8 mouse cellular contexts compared by ENCODE assay signal in genomic region chr9:106211680-106212593, GRCm38 (mm10). TPM values are rescaled to one million over a fixed set of nuclear protein-coding genes. Genes with fewer than 3 reads are reported as not detected.
A peak's percentile ranks its signal among the peaks of the same experiment; 100 is the strongest.
DNase-seq lines count a peak whose midpoint lies in the region; ATAC-seq lines count a peak whose summit lies in the region.

No protein-coding gene starts in this region.

- H3K36me3 ChIP-seq in embryonic facial prominence, embryonic 11.5 days (replicated peaks; ENCODE audit: control insufficient read depth, insufficient read depth, low read depth, low read length), result peaks cover 4% of the 10 kb centered on the region
- peaks cover 38% of the 10 kb centered on the region for H3K36me3 ChIP-seq in liver, embryonic 12.5 days
- peaks cover 11% of the 10 kb centered on the region for H3K36me3 ChIP-seq in stomach, embryonic 15.5 days

- peak; percentile 73 for ATAC-seq in embryonic facial prominence, embryonic 11.5 days (replicated peaks; ENCODE audit: insufficient number of reproducible peaks, low FRiP score, low TSS enrichment, low read depth)
- peak; percentile 75 for ATAC-seq in liver, embryonic 12.5 days
- ATAC-seq in stomach, embryonic 15.5 days (ENCODE audit: insufficient read depth, low FRiP score, low read depth), result peak; percentile 70

- H3K4me2 ChIP-seq in embryonic facial prominence, embryonic 11.5 days (ENCODE audit: low read depth, low read length), result peak overlapping the region; percentile 44
- peak overlapping the region; percentile 65 for H3K4me2 ChIP-seq in liver, embryonic 12.5 days
- peak overlapping the region; percentile 50 for H3K4me2 ChIP-seq in stomach, embryonic 15.5 days

- no peaks in the 10 kb centered on the region for H3K27me3 ChIP-seq in embryonic facial prominence, embryonic 11.5 days (ENCODE audit: control insufficient read depth, insufficient read depth, low read length)
- H3K27me3 ChIP-seq in liver, embryonic 12.5 days (replicated peaks), result no peaks in the 10 kb centered on the region
- H3K27me3 ChIP-seq in stomach, embryonic 15.5 days (replicated peaks), result no peaks in the 10 kb centered on the region

- peak overlapping the region; percentile 15; the same call in 1 of the 2 replicates for H3K4me3 ChIP-seq in embryonic facial prominence, embryonic 11.5 days (ENCODE audit: low read depth, low read length)
- peak overlapping the region; percentile 30 for H3K4me3 ChIP-seq in liver, embryonic 12.5 days
- peak overlapping the region; percentile 26 for H3K4me3 ChIP-seq in stomach, embryonic 15.5 days (replicated peaks)

- peak overlapping the region; percentile 65 for H3K27ac ChIP-seq in embryonic facial prominence, embryonic 11.5 days (replicated peaks; ENCODE audit: low read depth, low read length)
- H3K27ac ChIP-seq in liver, embryonic 12.5 days, result 0 out of 2 replicates have a peak overlapping the region, but pooled peaks have one; percentile 24
- H3K27ac ChIP-seq in stomach, embryonic 15.5 days, result peak overlapping the region; percentile 73

- peak overlapping the region; percentile 55 for H3K9ac ChIP-seq in embryonic facial prominence, embryonic 11.5 days (replicated peaks; ENCODE audit: low read length)
- peak overlapping the region; percentile 43; the same call in 1 of the 2 replicates for H3K9ac ChIP-seq in liver, embryonic 12.5 days
- H3K9ac ChIP-seq in stomach, embryonic 15.5 days, result no peak overlapping the region; the same call in 1 of the 2 replicates

- H3K4me1 ChIP-seq in embryonic facial prominence, embryonic 11.5 days (ENCODE audit: control insufficient read depth, insufficient read depth, low read length), result no peaks in the 10 kb centered on the region; the same call in 1 of the 2 replicates
- H3K4me1 ChIP-seq in liver, embryonic 12.5 days, result peaks cover 15% of the 10 kb centered on the region
- peaks cover 16% of the 10 kb centered on the region for H3K4me1 ChIP-seq in stomach, embryonic 15.5 days

- peak; percentile 78 for DNase-seq in 3T3-L1 (ENCODE audit: low read depth, low spot score)
- DNase-seq in adrenal gland, postnatal 25 days, result peak; percentile 88
- peak; percentile 96 for DNase-seq in embryonic facial prominence, embryonic 11.5 days (ENCODE audit: low spot score)
- peak; percentile 70 for DNase-seq in heart, adult 8-10 months (ENCODE audit: low spot score)
- peak; percentile 69 to 86 for DNase-seq in kidney, adult 8-10 months
- peak; percentile 93 for DNase-seq in neural tube, embryonic 10.5 days (ENCODE audit: extremely low spot score, low spot score)

- 18% methylated on average over 37 of the region's 37 CpGs for WGBS in embryonic facial prominence, embryonic 11.5 days
- 33% methylated on average over 37 of the region's 37 CpGs for WGBS in liver, embryonic 12.5 days (ENCODE audit: insufficient replicate concordance)
- 21% methylated on average over 37 of the region's 37 CpGs for WGBS in stomach, embryonic 15.5 days

- H3K9me3 ChIP-seq in embryonic facial prominence, embryonic 11.5 days (replicated peaks; ENCODE audit: control insufficient read depth, low read length), result no peaks in the 10 kb centered on the region
- no peaks in the 10 kb centered on the region for H3K9me3 ChIP-seq in liver, embryonic 12.5 days (replicated peaks)
- no peaks in the 10 kb centered on the region for H3K9me3 ChIP-seq in stomach, embryonic 15.5 days

RNA-seq across cellular contexts. Expression of gene Twf2, which starts 9.0 kb away (rescaled TPM):
- 111 and 128 TPM in 2 replicates for total RNA-seq in adrenal gland, postnatal 25 days (2021)
- 66.5 and 75.5 TPM in 2 replicates for polyA plus RNA-seq in embryonic facial prominence, embryonic 11.5 days (2014; fragmentation: Nextera tagmentation; extraction: Ambion mirVana)
- 100 to 1,000 TPM; 188 to 245 (median 236) TPM for total RNA-seq in heart, adult 8-10 months (2022)
- 34.7 and 35.9 TPM in 2 replicates for polyA plus RNA-seq in liver, embryonic 12.5 days (2016; fragmentation: Nextera tagmentation; extraction: Ambion mirVana)
- 53.9 and 64.0 TPM in 2 replicates for polyA plus RNA-seq in stomach, embryonic 15.5 days (2015; fragmentation: Nextera tagmentation; extraction: Ambion mirVana)

RNA-seq across cellular contexts. Expression of gene Tlr9, which starts 10.5 kb away (rescaled TPM):
- total RNA-seq in adrenal gland, postnatal 25 days (2021), result 0.67 and 0.85 TPM in 2 replicates
- polyA plus RNA-seq in embryonic facial prominence, embryonic 11.5 days (2014; fragmentation: Nextera tagmentation; extraction: Ambion mirVana), result not detected in 2 replicates
- total RNA-seq in heart, adult 8-10 months (2022), result under 1 TPM; 0.33 to 0.57 (median 0.42) TPM
- polyA plus RNA-seq in liver, embryonic 12.5 days (2016; fragmentation: Nextera tagmentation; extraction: Ambion mirVana), result 0.06 TPM in 1 of 2 replicates, not detected in the other
- polyA plus RNA-seq in stomach, embryonic 15.5 days (2015; fragmentation: Nextera tagmentation; extraction: Ambion mirVana), result 0.12 and 0.15 TPM in 2 replicates

RNA-seq across cellular contexts. Expression of gene Ppm1m, which starts 12.4 kb away (rescaled TPM):
- total RNA-seq in adrenal gland, postnatal 25 days (2021), result 119 and 156 TPM in 2 replicates
- 25.8 and 29.1 TPM in 2 replicates for polyA plus RNA-seq in embryonic facial prominence, embryonic 11.5 days (2014; fragmentation: Nextera tagmentation; extraction: Ambion mirVana)
- 10 to 100 TPM in 3 of 4 experiments, 1 to 10 TPM in 1; 9.4 to 12.8 (median 12.3) TPM for total RNA-seq in heart, adult 8-10 months (2022)
- polyA plus RNA-seq in liver, embryonic 12.5 days (2016; fragmentation: Nextera tagmentation; extraction: Ambion mirVana), result 17.0 and 17.8 TPM in 2 replicates
- polyA plus RNA-seq in stomach, embryonic 15.5 days (2015; fragmentation: Nextera tagmentation; extraction: Ambion mirVana), result 39.0 and 42.0 TPM in 2 replicates

RNA-seq across cellular contexts. Expression of gene Alas1, which starts 36.5 kb away (rescaled TPM):
- total RNA-seq in adrenal gland, postnatal 25 days (2021), result 769 and 1,285 TPM in 2 replicates
- 95.1 and 97.4 TPM in 2 replicates for polyA plus RNA-seq in embryonic facial prominence, embryonic 11.5 days (2014; fragmentation: Nextera tagmentation; extraction: Ambion mirVana)
- 100 to 1,000 TPM; 335 to 477 (median 407) TPM for total RNA-seq in heart, adult 8-10 months (2022)
- polyA plus RNA-seq in liver, embryonic 12.5 days (2016; fragmentation: Nextera tagmentation; extraction: Ambion mirVana), result 37.6 and 41.1 TPM in 2 replicates
- polyA plus RNA-seq in stomach, embryonic 15.5 days (2015; fragmentation: Nextera tagmentation; extraction: Ambion mirVana), result 109 TPM in 2 replicates

RNA-seq across cellular contexts. Expression of gene Wdr82, which starts 41.2 kb away (rescaled TPM):
- total RNA-seq in adrenal gland, postnatal 25 days (2021), result 82.4 and 83.3 TPM in 2 replicates
- 32.9 and 33.0 TPM in 2 replicates for polyA plus RNA-seq in embryonic facial prominence, embryonic 11.5 days (2014; fragmentation: Nextera tagmentation; extraction: Ambion mirVana)
- 10 to 100 TPM; 29.6 to 38.5 (median 34.0) TPM for total RNA-seq in heart, adult 8-10 months (2022)
- 11.5 and 11.8 TPM in 2 replicates for polyA plus RNA-seq in liver, embryonic 12.5 days (2016; fragmentation: Nextera tagmentation; extraction: Ambion mirVana)
- polyA plus RNA-seq in stomach, embryonic 15.5 days (2015; fragmentation: Nextera tagmentation; extraction: Ambion mirVana), result 19.7 and 20.4 TPM in 2 replicates

Comparison
In these comparisons a context has a peak if more than half of its experiments do, and no peak if none do; other contexts are left out.
1. Peak in every context shown above with its lines: DNase-seq, ATAC-seq, H3K4me3 ChIP-seq and H3K27ac ChIP-seq.